Mouse (Mus musculus) naive thymus-derived CD4-positive, alpha-beta T cell, adult 2 months (primary cell): ENCODE data around the gene Gm10643.

Experiments
- DNase-seq: peaks from one replicate; pipeline ENCODE4 v3.0.0-alpha.2; 2011; ENCODE audit warnings: low read depth

Gm10643 gene

GRCm38 (mm10) chr8:84070667-84071066, 5.7 kb upstream of the Gm10643 start:
- DNase-seq: no peak

- no peak for DNase-seq
Measured at GRCm38 (mm10) chr8:84070241-84070640, 5.3 kb upstream of the Gm10643 start.

- no peak for DNase-seq
Measured at GRCm38 (mm10) chr8:84069750-84070149, 4.8 kb upstream of the Gm10643 start.

GRCm38 (mm10) chr8:84069169-84069568, 4.2 kb upstream of the Gm10643 start:
- DNase-seq: no peak

GRCm38 (mm10) chr8:84068316-84069035, 3.5 kb upstream of the Gm10643 start:
- DNase-seq: peak; percentile 33

- DNase-seq: no peak
Measured at GRCm38 (mm10) chr8:84067911-84068310, 3.0 kb upstream of the Gm10643 start.

- DNase-seq: peak; percentile 96
Measured at GRCm38 (mm10) chr8:84067047-84067573, 2.2 kb upstream of the Gm10643 start.

GRCm38 (mm10) chr8:84066291-84066930, 1.5 kb upstream of the Gm10643 start, which contains the start of gene Rfx1:
Rfx1 (plus strand) TSS chr8:84066834.
- DNase-seq: peak; percentile 99

GRCm38 (mm10) chr8:84065457-84066072, 628 bp upstream of the Gm10643 start:
- peak; percentile 51 for DNase-seq

GRCm38 (mm10) chr8:84063861-84064610, 901 bp downstream of the Gm10643 start:
- DNase-seq: peak; percentile 79

GRCm38 (mm10) chr8:84060245-84060644, 4.7 kb downstream of the Gm10643 start:
- peak; percentile 13 for DNase-seq

- DNase-seq: peak; percentile 37
Measured at GRCm38 (mm10) chr8:84059226-84059625, 5.7 kb downstream of the Gm10643 start.

- DNase-seq: no peak
Measured at GRCm38 (mm10) chr8:84057827-84058226, 7.1 kb downstream of the Gm10643 start.

- DNase-seq: no peak
Measured at GRCm38 (mm10) chr8:84053229-84053628, 11.7 kb downstream of the Gm10643 start.

- no peak for DNase-seq
Measured at GRCm38 (mm10) chr8:84052746-84053145, 12.2 kb downstream of the Gm10643 start.

GRCm38 (mm10) chr8:84048171-84048570, 16.8 kb downstream of the Gm10643 start:
- DNase-seq: no peak

GRCm38 (mm10) chr8:84046505-84046904, 18.4 kb downstream of the Gm10643 start:
- DNase-seq: no peak

- DNase-seq: no peak
Measured at GRCm38 (mm10) chr8:84044900-84045299, 20.0 kb downstream of the Gm10643 start, which contains the start of gene Rln3. Rln3 (minus strand) TSS chr8:84045000.

- DNase-seq: no peak
Measured at GRCm38 (mm10) chr8:84044103-84044502, 20.8 kb downstream of the Gm10643 start.

- DNase-seq: no peak
Measured at GRCm38 (mm10) chr8:84042948-84043342, 22.0 kb downstream of the Gm10643 start.

- peak; percentile 89 for DNase-seq
Measured at GRCm38 (mm10) chr8:84042066-84042947, 22.6 kb downstream of the Gm10643 start, which contains the start of gene Il27ra. Il27ra (minus strand) TSS chr8:84042589.
